Mouse (Mus musculus) kidney, adult 2 months (tissue): ENCODE results near the gene Asb15.

Source experiments
- CTCF ChIP-seq: fragments of 200-500 bp; conservative IDR thresholded peaks from 2 replicates; pipeline ENCODE4 v1.5.1; 2011; ENCODE audit warnings: low read depth, mild to moderate bottlenecking, control low read depth, low read length, moderate library complexity, mixed read lengths; ENCODE audit not compliant: insufficient read depth, insufficient read length
- POLR2A ChIP-seq: fragments of 200-500 bp; IDR thresholded peaks from one replicate; pipeline ENCODE4 v1.6.1; 2011; ENCODE audit warnings: low read depth, low read length, control low read depth

- TF ChIP-seq CTCF (no peak), POLR2A (no peak)
Measured at GRCm38 (mm10) chr6:24600134-24600533, 72.2 kb downstream of the Asb15 start.
